Mouse (Mus musculus): ENCODE results near the gene Ppp1r32. TPM values are rescaled to one million over a fixed set of nuclear protein-coding genes. Genes with fewer than 3 reads are reported as not detected.
A peak's percentile ranks its signal among the peaks of the same experiment; 100 is the strongest.

Gene Ppp1r32
- polyA plus RNA-seq, 1 experiment from 2014 or later = 0.39 TPM

DNA sequence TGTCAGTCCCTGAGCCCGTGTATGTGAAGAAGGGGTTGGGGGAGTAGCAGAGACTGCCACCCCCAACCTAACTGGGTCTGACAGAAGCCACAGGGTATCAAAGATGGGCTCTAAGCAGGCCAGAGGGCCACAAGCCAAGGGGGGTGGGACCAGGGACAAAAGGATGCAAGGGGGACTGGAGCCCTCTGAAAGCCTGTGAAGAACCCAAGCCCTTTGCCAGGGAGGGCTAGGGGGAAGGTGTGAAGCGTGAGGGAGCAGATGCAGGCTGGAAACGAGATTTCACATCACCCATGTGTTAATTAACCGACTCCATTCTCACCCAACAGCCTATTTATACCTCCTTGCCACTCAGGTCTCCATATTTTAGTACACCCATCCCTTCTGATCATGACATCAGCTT, 50.9 kb downstream of the Ppp1r32 start:
- H3K27me3 ChIP-seq (replicated peaks; ENCODE audit: low read depth, poor library complexity, severe bottlenecking) = peaks cover 47% of the 10 kb centered on the region
- H3K4me1 ChIP-seq = peaks cover 39% of the 10 kb centered on the region
- H3K36me3 ChIP-seq (replicated peaks) = no peaks in the 10 kb centered on the region
- 59% methylated on average over 4 of the region's 4 CpGs for WGBS
- no peak overlapping the region for H3K27ac ChIP-seq (replicated peaks)
- no peak for DNase-seq (ENCODE audit: low spot score)
- no peak overlapping the region for H3K4me3 ChIP-seq
- H3K9me3 ChIP-seq = no peaks in the 10 kb centered on the region

- H3K4me3 ChIP-seq = no peak overlapping the region
- no peaks in the 10 kb centered on the region for H3K36me3 ChIP-seq (replicated peaks)
- H3K4me1 ChIP-seq = peaks cover 40% of the 10 kb centered on the region
- 32% methylated on average over 3 of the region's 3 CpGs for WGBS
- no peaks in the 10 kb centered on the region for H3K9me3 ChIP-seq
- DNase-seq (ENCODE audit: low spot score) = no peak
- no peak overlapping the region for H3K27ac ChIP-seq (replicated peaks)
- peaks cover 51% of the 10 kb centered on the region for H3K27me3 ChIP-seq (replicated peaks; ENCODE audit: low read depth, poor library complexity, severe bottlenecking)
Observed at GRCm38 (mm10) chr19:10431410-10431809, 51.3 kb downstream of the Ppp1r32 start.

DNA sequence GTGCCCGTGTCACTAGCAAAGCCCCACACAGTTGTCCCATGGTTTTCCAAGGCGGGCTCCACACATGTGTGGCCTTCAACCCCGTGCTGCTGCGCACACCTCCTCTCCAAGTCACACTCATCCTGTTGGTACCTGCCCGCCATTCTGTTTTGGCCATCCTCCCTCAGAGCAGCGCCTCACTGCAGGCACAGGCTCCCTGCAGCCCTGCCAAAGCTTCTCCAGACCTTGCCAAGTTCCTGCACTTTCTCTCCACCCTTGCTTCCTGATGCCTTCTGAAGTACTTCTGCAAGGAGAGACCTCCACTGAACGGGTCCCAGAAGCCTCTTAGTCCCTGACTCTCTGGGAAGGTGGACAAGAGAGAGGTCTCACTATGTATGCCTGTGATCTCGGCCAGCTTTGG, 53.4 kb downstream of the Ppp1r32 start:
- 89% methylated on average over 8 of the region's 8 CpGs for WGBS
- peaks cover 53% of the 10 kb centered on the region for H3K4me1 ChIP-seq
- H3K4me3 ChIP-seq = no peak overlapping the region
- no peak for DNase-seq (ENCODE audit: low spot score)
- no peak overlapping the region for H3K27ac ChIP-seq (replicated peaks)
- H3K9me3 ChIP-seq = no peaks in the 10 kb centered on the region
- H3K36me3 ChIP-seq (replicated peaks) = no peaks in the 10 kb centered on the region
- peaks cover 71% of the 10 kb centered on the region for H3K27me3 ChIP-seq (replicated peaks; ENCODE audit: low read depth, poor library complexity, severe bottlenecking)

DNA sequence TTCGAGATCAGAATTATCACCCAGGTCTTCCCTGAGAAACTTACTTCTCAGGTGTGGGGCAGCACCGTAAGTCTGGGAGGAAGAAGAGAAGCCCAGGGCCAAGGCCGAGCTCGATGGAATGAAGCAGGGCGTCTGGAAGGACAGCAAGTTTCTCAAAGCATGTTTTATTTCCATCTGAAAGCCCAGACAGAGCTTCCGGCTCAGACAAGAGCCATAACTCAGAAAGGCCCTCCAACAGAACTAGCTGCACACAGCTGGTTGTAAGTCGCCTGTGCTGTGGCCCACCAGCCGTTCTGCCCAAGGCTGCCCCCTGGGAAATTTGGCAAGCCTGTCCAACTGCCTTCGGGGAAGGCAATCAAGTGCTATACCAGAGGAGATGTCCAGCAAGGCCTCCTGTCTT, 55.3 kb downstream of the Ppp1r32 start:
- Histone ChIP-seq H3K27me3 (replicated peaks; ENCODE audit: low read depth, poor library complexity, severe bottlenecking) (peaks cover 82% of the 10 kb centered on the region), H3K4me1 (peaks cover 61% of the 10 kb centered on the region), H3K4me3 (no peak overlapping the region), H3K9me3 (no peaks in the 10 kb centered on the region), H3K27ac (replicated peaks) (0 out of 2 replicates have a peak overlapping the region, but pooled peaks have one; percentile 6), H3K36me3 (replicated peaks) (no peaks in the 10 kb centered on the region)
- 75% methylated on average over 9 of the region's 9 CpGs for WGBS
- DNase-seq (ENCODE audit: low spot score) = no peak

DNA sequence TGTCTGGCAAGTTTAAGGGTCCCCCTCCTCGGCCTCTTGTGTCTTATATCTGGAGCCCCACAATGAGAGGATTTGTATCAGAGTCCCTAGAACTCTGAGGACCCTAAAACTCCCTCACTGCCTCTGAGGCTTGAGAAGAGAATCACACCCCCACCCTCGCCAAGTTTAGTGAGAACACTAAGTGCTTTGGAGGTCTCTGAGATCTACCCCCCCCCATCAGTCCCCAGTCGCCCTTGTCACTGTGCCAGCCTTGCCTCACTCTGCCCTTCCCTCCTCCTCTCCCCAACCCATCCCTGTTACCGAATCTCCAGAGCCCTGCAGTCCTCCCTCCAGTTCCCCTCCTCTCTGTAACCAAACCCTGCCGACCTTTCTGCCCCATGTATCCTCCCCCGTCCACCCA, 55.9 kb downstream of the Ppp1r32 start:
- DNase-seq (ENCODE audit: low spot score) = no peak

GRCm38 (mm10) chr19:10426312-10426711, 56.4 kb downstream of the Ppp1r32 start:
- Histone ChIP-seq H3K4me3 (peak overlapping the region; percentile 28; the same call in 1 of the 2 replicates), H3K27me3 (replicated peaks; ENCODE audit: low read depth, poor library complexity, severe bottlenecking) (peaks cover 91% of the 10 kb centered on the region), H3K36me3 (replicated peaks) (no peaks in the 10 kb centered on the region), H3K9me3 (no peaks in the 10 kb centered on the region), H3K4me1 (peaks cover 66% of the 10 kb centered on the region), H3K27ac (replicated peaks) (peak overlapping the region; percentile 31; the same call in 1 of the 2 replicates)
- whole genome bisulfite sequencing = 32% methylated on average over 25 of the region's 25 CpGs
- peak; percentile 29 for DNase-seq (ENCODE audit: low spot score)

More for the DNA sequence above, 55.9 kb downstream of the Ppp1r32 start:
- peaks cover 86% of the 10 kb centered on the region for H3K27me3 ChIP-seq (replicated peaks; ENCODE audit: low read depth, poor library complexity, severe bottlenecking)
- no peaks in the 10 kb centered on the region for H3K9me3 ChIP-seq
- peaks cover 66% of the 10 kb centered on the region for H3K4me1 ChIP-seq
- no peak overlapping the region for H3K4me3 ChIP-seq
- H3K36me3 ChIP-seq (replicated peaks) = no peaks in the 10 kb centered on the region
- no peak overlapping the region; the same call in 1 of the 2 replicates for H3K27ac ChIP-seq (replicated peaks)
- WGBS = 39% methylated on average over 6 of the region's 6 CpGs

DNA sequence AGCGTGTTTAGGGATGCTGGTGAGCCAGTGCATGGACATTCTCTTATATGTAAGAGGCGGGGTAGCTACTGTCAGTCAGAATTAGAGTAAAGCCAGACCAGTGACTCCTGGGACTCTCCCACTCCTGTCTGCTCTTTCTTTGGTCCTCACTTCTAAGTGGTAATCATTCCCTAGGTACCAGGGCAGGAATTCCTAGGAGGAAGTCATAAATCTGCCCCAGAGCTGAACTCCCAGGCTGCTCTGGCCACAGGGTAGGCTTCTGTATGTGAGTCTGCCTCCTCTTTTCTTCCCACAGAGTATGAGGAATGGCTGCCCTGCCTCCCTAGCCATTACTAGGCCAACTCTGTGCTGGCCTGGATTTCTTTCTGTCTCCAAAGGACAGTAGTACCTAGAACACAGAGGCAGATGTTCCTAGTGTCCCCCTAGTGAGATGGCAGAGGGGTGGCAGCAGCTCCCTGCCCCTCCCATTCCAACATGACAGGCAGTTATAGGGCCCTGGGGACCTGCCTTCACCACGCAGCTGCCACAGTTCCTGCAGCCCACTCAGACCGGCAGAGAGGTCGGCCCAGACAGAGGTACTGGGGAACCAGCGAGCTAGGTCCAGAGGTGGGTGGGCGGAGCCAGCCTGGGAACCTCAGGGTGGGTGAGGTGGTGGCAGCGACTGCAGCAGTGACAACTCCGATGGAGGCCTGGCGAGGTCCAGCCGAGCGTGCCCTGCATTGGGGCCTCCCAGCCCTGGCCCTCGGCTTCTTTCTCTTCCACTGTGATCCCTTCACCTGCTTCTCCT, 57.1 kb downstream of the Ppp1r32 start:
- WGBS = 50% methylated on average over 13 of the region's 13 CpGs
- no peaks in the 10 kb centered on the region for H3K9me3 ChIP-seq
- H3K27ac ChIP-seq (replicated peaks) = peak overlapping the region; percentile 31; the same call in 1 of the 2 replicates
- H3K4me1 ChIP-seq = peaks cover 65% of the 10 kb centered on the region
- H3K4me3 ChIP-seq = no peak overlapping the region
- no peaks in the 10 kb centered on the region for H3K36me3 ChIP-seq (replicated peaks)
- no peak for DNase-seq (ENCODE audit: low spot score)
- peaks cover 94% of the 10 kb centered on the region for H3K27me3 ChIP-seq (replicated peaks; ENCODE audit: low read depth, poor library complexity, severe bottlenecking)

DNA sequence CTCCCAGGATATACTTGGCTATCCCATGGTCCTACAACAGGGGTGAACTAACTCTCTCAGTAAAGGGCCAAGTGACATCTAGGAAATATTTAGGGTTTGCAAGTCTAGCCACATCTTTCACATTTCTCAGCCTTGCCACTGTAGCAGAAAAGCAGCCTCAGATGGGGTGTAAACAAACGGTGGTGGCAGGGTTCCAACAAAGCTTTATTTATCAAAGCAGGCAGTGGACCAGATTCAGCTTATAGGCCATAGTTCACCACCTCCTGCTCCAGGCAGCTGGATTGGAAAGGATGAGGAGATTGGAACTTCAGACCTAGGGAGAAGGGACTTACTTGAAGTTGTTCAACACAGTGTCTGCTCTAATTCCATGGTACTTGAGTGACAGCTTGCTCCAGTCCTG, 58.0 kb downstream of the Ppp1r32 start:
- Histone ChIP-seq H3K9me3 (no peaks in the 10 kb centered on the region), H3K36me3 (replicated peaks) (no peaks in the 10 kb centered on the region), H3K27ac (replicated peaks) (no peak overlapping the region), H3K4me1 (peaks cover 59% of the 10 kb centered on the region), H3K27me3 (replicated peaks; ENCODE audit: low read depth, poor library complexity, severe bottlenecking) (peaks cover 93% of the 10 kb centered on the region), H3K4me3 (no peak overlapping the region)
- DNase-seq (ENCODE audit: low spot score) = no peak
- 59% methylated on average over 1 of the region's 1 CpGs for WGBS

Other genes starting within 250 kb of the Ppp1r32 start
- 4.2 TPM in 2 replicates for gene Myrf, start 242.2 kb downstream of the Ppp1r32 start, polyA plus RNA-seq (2016; fragmentation: Nextera tagmentation; extraction: Ambion mirVana)
- 2.2 and 2.4 TPM in 2 replicates for gene Dagla, start 178.1 kb downstream of the Ppp1r32 start, polyA plus RNA-seq (2016; fragmentation: Nextera tagmentation; extraction: Ambion mirVana)
- 0.44 and 0.64 TPM in 2 replicates for gene Syt7, start 93.8 kb downstream of the Ppp1r32 start, polyA plus RNA-seq (2016; fragmentation: Nextera tagmentation; extraction: Ambion mirVana)
- gene Lrrc10b, start 25.5 kb downstream of the Ppp1r32 start, polyA plus RNA-seq (2016; fragmentation: Nextera tagmentation; extraction: Ambion mirVana) = 0.29 and 0.52 TPM in 2 replicates
- gene Cpsf7, start 42.3 kb upstream of the Ppp1r32 start, polyA plus RNA-seq (2016; fragmentation: Nextera tagmentation; extraction: Ambion mirVana) = 54.5 and 55.3 TPM in 2 replicates
- 62.2 and 64.0 TPM in 2 replicates for gene Sdhaf2, start 43.2 kb upstream of the Ppp1r32 start, polyA plus RNA-seq (2016; fragmentation: Nextera tagmentation; extraction: Ambion mirVana)
- 62.2 and 68.6 TPM in 2 replicates for gene Tmem216, start 73.3 kb upstream of the Ppp1r32 start, polyA plus RNA-seq (2016; fragmentation: Nextera tagmentation; extraction: Ambion mirVana)
- 12.8 and 13.9 TPM in 2 replicates for gene Cyb561a3, start 94.2 kb upstream of the Ppp1r32 start, polyA plus RNA-seq (2016; fragmentation: Nextera tagmentation; extraction: Ambion mirVana)
- gene Tmem138, start 94.4 kb upstream of the Ppp1r32 start, polyA plus RNA-seq (2016; fragmentation: Nextera tagmentation; extraction: Ambion mirVana) = 51.1 and 52.6 TPM in 2 replicates
- gene Ddb1, start 122.4 kb upstream of the Ppp1r32 start, polyA plus RNA-seq (2016; fragmentation: Nextera tagmentation; extraction: Ambion mirVana) = 483 and 491 TPM in 2 replicates
- 22.1 and 22.4 TPM in 2 replicates for gene Tkfc, start 122.7 kb upstream of the Ppp1r32 start, polyA plus RNA-seq (2016; fragmentation: Nextera tagmentation; extraction: Ambion mirVana)
- 1.8 and 2.0 TPM in 2 replicates for gene Vwce, start 151.3 kb upstream of the Ppp1r32 start, polyA plus RNA-seq (2016; fragmentation: Nextera tagmentation; extraction: Ambion mirVana)
- gene Pga5, start 195.1 kb upstream of the Ppp1r32 start, polyA plus RNA-seq (2016; fragmentation: Nextera tagmentation; extraction: Ambion mirVana) = not detected in 2 replicates
- 37.6 and 40.8 TPM in 2 replicates for gene Vps37c, start 205.8 kb upstream of the Ppp1r32 start, polyA plus RNA-seq (2016; fragmentation: Nextera tagmentation; extraction: Ambion mirVana)